Mouse (Mus musculus): ENCODE measurements around the gene A730061H03Rik. TPM values are rescaled to one million over a fixed set of nuclear protein-coding genes. Genes with fewer than 3 reads are reported as not detected.
A peak's percentile ranks its signal among the peaks of the same experiment; 100 is the strongest.

Gene A730061H03Rik
- total RNA-seq (2021), result under 1 TPM in 1 of 2 experiments, not detected in 1; 0.89 TPM

DNA sequence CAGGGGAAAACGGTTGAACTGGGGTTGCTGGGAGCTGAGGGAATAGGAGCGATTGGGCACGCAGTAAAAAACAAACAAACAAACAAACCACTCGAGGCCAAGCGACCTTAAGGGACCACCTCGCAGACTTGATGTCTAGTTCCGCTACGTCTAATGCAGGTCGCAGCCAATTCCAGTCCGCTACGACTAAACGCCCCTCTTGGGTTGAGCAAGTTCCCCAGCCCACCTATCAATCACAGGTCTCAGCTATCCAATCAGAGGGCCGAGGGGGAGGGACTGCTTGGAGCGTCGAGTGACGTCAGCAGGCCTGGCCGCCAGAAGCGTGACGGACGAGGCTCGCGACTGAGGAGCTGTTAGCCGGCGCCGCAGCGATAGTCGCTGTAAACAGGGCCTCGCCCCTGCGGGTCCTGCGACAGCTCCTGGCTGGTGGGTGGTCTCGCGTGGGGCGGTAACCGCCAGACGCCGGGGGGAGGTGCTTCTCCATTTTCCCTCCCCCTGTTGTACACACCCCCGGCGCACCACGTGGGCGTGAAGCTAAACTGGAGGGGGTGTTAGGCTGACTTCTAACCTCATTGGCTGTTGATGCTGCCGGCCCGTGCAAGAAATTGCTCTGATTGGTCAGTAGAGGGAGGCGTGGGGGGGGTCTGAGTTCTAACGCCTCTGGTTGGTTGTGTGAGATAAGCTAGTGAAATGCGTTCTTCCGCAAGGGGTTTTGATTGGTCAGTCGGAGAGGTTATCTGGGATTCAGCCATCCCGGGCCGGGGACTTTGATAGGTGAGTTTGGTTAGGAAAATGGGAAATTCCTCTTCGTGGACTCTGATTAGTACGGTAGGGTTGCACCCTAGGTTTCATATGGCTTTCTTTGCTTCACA, at the start of gene A730061H03Rik:
A730061H03Rik (minus strand) TSS at position 205 of the 872 bp plus-strand sequence.
- peak; percentile 97 to 100 for DNase-seq (ENCODE audit: low spot score in 2 of 2)
- intact Hi-C loops (cut with DNase I), result loop anchor here (2.0 kb wide), 1 partner anchor 18 kb away; the partner anchor contains the start of gene Psme1

DNA sequence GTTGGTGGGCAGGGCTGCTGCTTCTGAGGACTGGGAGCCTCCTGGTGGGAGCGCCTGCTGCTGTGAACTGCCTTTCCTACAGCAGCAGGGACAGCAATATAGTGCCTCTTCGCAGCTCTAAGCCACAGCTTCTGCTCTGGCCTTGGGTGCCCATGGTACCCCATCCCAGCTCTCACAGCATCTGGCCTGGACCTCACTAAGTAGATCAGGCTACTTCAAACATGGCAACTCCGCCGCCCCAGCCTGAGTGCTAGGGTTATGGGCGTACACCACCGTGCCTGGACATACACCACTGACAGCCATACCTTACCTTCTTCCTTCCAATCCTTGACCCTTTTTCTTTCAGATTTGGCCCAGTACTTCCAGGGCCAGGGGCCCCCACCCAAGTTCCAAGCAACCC, 48.1 kb upstream of the A730061H03Rik start:
- intact Hi-C loops (cut with DNase I), result no loop called here
- DNase-seq (ENCODE audit: low spot score in 2 of 2), result no peak

DNA sequence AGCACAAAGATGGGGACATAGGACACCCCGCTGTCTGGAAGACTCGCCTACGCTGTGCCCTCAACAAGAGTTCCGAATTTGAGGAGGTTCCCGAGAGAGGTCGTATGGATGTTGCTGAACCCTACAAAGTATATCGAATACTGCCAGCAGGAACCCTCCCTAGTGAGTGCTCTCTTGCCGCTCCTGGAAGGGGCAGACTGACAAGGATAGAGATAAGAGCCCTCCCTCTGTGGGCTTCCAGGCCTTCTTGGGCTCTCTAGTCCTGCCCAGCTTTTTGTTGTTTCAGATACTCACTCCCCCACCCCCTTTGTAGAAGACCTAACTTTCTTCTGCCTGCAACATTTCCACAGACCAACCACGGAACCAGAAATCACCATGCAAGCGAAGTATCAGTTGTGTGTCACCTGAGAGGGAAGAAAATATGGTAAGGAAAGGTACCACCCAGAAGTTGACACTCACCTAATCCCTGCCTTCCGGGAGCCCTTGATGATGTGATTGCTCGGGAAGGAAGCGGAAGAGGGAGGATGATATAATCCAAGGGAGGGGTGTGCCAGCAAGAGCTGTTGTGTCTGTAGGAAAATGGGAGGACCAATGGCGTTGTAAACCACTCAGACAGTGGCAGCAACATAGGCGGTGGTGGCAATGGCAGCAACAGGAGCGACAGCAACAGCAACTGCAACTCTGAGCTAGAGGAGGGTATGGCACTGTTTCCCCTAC, 45.7 kb upstream of the A730061H03Rik start:
- intact Hi-C loops (cut with DNase I), result loop anchor here (2.0 kb wide), 1 partner anchor 29 kb away; the partner anchor contains the start of gene Ipo4
- DNase-seq (ENCODE audit: low spot score in 2 of 2), result no peak

DNA sequence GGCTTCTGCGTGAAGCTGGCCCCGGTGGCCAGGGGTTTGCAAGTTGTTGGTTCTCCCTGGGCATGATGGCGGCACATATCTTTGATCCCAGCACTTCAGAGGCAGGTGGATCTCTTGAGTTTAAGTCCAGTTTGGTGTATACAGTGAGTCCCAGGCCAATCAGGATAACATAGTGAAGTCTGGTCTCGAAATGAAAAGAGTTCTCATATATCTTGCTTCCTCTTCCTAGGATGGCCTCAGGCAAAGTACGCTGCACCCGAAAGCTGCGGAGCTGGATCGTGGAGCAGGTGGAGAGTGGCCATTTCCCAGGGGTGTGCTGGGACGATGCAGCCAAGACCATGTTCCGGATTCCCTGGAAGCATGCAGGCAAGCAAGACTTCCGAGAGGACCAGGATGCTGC, 44.6 kb upstream of the A730061H03Rik start:
- intact Hi-C loops (cut with DNase I), result loop anchor here (2.0 kb wide), 1 partner anchor 30 kb away; the partner anchor contains the start of gene Ipo4
- DNase-seq (ENCODE audit: low spot score in 2 of 2), result no peak

DNA sequence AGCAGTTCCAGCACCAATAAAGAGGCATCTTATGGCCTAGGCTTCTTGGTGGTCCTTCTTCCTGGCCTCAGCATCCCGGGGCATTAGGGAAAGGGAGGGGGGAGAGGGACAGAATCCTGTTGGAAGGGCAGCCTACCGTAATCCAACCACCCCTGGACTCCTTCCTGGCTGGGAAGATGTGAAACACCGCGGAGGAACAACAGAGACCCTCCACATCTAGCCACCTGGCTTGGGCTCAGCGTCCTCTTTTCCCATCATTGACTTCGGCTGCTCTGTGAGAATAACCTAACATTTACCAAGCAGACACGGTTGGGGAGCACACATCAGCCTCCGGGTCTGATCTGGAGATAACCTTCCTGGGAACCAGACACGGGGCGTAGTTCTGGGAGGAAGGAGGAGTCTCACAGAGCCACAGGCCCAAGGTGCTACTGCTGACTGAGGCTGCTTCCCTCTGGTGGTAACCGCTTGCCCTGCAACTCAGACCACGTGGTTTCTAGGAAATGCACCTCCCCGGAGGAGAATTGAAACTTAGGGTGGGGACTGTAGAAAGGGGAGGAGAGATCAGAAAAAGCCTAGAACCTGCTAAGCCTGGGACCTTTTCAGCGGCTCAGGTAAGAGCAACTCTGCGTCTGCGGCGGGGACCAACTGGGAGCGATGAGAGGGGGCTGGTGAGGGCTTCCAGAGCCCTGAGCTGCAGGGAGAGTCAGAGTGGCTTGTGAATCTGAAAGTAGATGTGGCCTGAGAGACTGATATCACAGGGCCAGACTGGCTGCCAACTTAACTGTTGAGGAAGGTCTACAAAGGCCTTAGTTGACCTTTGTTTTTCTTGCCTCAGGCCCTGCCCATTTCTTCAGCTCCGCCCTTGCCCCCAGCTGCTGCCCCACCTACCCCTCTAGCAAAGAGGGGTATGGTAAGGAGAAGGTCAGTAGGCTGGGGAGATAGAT, 43.7 kb upstream of the A730061H03Rik start:
- DNase-seq (ENCODE audit: low spot score in 2 of 2), result peak; percentile 83 to 92
- intact Hi-C loops (cut with DNase I), result loop anchor here (2.0 kb wide), 1 partner anchor 31 kb away; the partner anchor contains the start of gene Ipo4

DNA sequence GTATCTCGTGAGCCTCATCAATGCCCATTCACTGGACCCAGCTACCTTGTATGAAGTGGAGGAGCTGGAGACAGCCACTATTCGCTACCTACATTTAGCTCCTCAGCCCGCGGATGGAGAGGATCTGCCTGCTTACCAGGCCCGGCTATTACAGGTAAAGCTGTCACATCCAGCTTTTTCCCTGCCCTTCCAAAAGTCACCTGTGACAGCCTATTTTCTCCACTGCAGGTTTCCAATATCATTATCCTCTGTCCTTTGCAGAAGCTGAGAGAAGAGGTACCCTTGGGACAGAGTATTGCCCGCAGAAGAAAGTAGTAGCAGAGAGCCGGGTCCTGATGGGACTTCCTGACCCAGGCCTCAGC, 43.0 kb upstream of the A730061H03Rik start, which contains the start of gene Irf9:
Irf9 (plus strand) TSS at position 301 of the 362 bp plus-strand sequence.
- no peak for DNase-seq (ENCODE audit: low spot score in 2 of 2)
- intact Hi-C loops (cut with DNase I), result no loop called here

DNA sequence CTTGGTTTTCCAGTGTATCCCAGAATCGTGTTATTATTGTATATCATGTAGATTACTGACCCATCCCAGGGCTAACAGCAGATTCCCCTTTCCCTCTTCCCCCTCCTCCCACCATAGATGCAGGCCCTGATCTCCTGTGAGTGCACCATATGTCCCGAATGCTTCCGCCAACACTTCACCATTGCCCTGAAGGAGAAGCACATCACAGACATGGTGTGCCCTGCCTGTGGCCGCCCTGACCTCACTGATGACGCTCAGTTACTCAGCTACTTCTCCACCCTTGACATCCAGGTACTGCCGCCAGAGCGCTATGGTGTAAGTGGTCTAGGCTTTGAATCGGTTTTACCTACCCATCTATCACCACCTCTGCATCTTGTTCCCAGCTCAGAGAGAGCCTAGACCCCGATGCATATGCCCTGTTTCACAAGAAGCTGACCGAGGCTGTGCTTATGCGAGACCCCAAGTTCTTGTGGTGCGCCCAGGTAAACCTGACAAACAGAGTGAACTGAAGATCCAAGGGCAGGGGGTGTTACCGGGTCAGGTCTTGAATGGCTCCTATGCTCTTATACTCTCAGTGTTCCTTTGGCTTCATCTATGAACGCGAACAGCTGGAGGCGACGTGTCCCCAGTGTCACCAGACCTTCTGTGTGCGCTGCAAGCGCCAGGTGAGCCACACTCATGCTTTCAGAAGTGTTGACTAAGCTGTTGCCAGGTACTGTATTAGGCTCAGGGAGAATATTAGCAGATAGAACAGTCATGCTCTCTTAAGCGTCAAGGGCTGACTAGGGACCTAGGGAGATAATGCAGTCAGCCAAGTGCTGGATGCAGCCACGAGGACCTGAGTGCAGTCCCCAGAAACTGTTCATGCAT, 38.5 kb upstream of the A730061H03Rik start:
- no peak for DNase-seq (ENCODE audit: low spot score in 2 of 2)
- intact Hi-C loops (cut with DNase I), result no loop called here

DNA sequence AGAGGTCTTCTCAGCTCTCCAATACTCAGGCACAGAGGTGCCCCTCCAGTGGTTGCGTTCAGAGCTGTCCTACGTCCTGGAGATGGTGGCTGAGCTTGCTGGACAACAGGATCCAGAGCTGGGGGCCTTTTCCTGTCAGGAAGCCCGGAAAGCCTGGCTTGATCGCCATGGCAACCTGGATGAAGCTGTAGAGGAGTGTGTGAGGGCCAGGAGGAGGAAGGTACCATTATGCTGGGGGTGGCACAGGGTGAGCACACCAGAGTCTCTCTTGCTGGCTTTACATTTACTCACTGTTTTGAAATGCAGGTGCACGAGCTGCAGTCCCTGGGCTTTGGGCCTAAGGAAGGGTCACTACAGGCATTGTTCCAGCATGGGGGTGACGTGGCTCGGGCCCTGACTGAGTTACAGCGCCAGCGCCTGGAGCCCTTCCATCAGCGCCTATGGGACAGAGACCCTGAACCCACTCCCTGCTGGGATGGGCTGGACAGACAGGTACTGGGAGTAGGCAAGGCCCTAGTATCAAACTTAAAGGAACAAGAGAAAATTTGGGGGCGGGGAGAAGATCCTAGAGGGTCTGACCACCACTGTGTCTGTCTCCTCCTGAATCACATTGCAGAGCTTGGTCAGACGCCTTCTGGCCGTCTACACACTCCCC, 36.0 kb upstream of the A730061H03Rik start:
- intact Hi-C loops (cut with DNase I), result no loop called here
- DNase-seq (ENCODE audit: low spot score in 2 of 2), result peak in 1 of 2 experiments; percentile 46

DNA sequence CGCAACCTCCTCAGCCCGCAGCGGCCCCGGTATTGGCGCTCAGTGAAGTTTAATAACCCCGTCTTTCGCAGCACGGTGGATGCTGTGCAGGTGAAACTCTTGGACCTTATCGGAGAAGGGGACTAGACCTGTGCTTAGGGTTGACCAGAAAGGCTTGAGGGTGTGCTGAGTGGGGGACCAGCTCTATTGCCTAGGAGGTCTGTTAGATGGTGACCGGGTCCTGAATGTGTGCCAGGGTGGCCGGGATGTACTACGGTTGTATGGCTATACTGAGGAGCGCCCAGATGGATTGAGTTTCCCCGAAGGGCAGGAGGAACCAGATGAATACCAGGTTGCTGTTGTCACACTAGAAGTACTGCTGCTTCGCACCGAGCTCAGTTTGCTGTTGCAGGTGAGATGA, 32.0 kb upstream of the A730061H03Rik start:
- no peak for DNase-seq (ENCODE audit: low spot score in 2 of 2)
- intact Hi-C loops (cut with DNase I), result loop anchor here (5.0 kb wide), 1 partner anchor 45 kb away; the partner anchor contains the start of genes Gm49378 and Ipo4

DNA sequence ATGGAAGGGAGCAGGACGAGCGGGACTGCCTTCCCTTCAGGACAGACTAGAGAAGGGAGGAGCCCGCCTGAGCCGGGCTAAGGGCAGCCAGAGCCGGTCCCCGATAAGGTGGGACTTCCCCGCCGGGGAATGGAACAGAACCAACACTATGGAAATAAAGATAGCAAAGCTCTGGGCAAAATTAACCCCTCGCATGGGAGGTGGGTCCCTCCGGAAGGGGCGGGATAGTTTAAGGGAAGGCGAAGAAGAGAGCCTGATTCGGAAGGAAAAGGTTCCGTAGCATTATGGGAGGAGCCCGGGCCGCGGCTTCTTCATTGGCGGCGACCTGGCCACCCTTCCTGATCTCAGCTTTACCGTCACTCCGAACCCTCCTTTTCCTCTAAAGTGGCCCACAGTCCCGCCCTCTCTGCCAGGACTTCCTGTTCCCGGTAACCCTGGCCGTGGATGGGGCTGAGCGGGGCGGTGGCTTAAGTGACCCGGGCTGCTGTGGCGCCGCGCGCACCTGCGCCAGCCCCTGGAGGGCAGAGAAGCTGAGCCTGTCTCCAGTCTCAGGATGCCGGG, 31.2 kb upstream of the A730061H03Rik start, which contains the start of gene Rnf31:
Rnf31 (plus strand) TSS at position 378 of the 561 bp plus-strand sequence.
- intact Hi-C loops (cut with DNase I), result loop anchor here (5.0 kb wide), 1 partner anchor 46 kb away; the partner anchor contains the start of genes Gm49378 and Ipo4
- peak; percentile 93 to 98 for DNase-seq (ENCODE audit: low spot score in 2 of 2)

DNA sequence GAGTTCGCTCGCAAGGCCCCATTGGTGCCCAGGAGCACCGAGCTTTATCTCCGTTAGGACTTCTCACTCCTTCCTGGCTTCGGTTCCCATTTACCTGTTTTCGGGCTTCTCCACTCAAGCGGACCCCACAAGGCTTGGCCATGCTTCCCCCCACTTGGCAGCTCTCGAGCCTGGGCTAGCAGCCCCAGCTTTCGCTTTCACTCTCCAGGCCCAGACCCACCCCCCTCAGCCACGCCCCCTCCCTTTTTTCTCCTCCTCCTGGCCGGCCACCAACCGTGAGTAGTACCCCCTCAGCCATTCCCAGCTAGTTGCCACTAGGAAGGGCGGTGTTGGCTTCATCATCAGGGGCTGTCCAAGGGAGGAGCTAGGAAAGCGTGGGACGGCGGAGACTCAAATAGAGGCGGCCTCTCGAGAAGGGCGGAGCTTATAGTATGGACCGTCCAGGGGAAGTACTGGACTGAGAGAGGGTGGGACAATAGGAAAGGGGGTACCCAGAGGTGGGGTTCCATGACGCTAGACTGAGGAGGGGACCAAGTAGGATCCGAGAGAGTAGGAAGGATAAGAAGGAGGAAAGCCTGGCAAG, 30.6 kb upstream of the A730061H03Rik start, which contains the start of gene Psme2:
Psme2 (minus strand) TSS at position 366 of the 583 bp plus-strand sequence.
- DNase-seq (ENCODE audit: low spot score in 2 of 2), result peak; percentile 88 to 97
- intact Hi-C loops (cut with DNase I), result loop anchor here (5.0 kb wide), 1 partner anchor 46 kb away; the partner anchor contains the start of genes Gm49378 and Ipo4

DNA sequence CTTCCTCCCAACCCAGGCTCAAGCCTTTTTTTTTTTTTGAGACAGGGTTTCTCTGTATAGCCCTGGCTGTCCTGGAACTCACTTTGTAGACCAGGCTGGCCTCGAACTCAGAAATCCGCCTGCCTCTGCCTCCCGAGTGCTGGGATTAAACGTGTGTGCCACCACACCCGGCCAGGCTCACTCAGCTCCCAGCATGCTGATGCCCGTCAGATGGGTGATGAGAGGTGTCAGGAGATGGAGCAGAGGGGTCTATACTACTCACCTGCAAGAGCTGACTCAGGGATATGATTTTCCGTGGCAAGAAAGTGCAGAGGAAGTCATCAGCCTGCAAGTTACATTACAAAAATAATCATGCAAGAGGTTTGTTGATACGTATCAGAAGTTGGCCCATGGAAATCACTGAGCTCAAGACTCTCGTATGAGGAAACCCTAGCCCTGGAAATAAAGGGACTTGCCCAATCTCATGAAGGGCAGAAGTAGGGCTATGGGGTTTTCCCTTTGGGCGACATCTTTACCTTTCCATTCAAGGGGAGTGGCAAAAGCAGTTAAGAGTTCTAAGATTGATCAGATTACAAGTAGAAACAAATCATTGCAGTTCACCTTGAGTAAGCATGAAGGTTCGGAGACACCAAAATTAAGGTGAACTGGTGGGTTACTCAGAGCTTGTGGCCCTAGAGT, 29.7 kb upstream of the A730061H03Rik start:
- no peak for DNase-seq (ENCODE audit: low spot score in 2 of 2)
- intact Hi-C loops (cut with DNase I), result loop anchor here (5.0 kb wide), 1 partner anchor 47 kb away; the partner anchor contains the start of genes Gm49378 and Ipo4

DNA sequence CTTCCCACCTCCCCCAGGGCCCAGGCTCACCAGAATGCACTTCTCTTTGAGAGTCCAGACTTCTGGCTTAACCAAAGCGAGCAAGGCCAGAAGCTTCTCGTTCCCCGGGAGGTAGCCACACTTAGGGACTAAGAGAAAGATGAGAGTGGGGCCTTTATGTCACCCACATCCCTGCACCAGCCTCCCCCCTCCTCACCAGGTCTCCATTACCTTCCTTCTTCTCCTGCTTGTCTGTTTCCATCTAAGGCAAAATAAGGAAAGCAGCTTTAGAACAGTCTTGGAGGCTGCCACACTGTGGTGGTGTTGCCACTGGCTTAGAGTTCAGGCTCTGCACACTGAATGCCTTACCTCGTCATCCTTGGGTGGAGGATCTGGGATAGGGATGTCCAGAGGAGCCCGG, 29.1 kb upstream of the A730061H03Rik start:
- intact Hi-C loops (cut with DNase I), result no loop called here
- DNase-seq (ENCODE audit: low spot score in 2 of 2), result no peak

DNA sequence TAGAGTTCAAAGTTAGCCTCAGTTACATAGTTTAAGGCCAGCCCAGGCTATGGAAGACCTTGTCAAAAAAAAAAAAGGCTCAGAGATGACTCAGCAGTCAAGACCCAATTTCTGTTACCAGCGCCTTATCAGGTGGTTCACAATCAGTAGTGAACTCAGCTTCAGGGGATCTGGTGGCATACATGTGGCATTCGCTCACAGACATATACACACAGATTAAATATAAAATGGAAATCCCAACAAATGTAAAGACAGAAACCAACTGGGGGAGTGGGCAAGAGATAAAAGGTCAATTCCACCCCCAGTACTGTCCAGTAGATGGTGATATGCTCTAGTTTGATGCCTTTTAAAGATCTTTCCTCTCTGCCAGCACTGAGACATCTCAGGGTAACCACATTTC, 25.9 kb upstream of the A730061H03Rik start:
- DNase-seq (ENCODE audit: low spot score in 2 of 2), result no peak
- intact Hi-C loops (cut with DNase I), result no loop called here

DNA sequence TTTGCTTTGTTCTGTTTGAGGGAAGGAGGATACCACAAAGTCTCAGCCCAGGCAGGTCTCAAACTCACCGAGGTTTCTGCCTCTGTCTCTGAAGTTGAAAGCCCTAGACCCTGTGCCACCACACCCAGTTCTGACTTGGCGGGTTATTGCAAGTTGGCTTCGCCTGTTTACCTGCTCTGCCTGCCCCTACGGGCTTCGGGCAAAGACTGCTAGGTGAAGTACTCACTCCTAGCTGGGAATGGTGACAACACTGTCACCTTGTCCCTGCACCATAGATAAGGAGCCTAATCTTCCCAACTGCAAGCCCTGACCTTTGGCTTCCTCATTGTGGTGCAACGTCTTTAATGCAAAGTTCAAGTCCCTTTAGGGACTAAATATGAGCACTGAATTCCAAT, 25.4 kb upstream of the A730061H03Rik start:
- intact Hi-C loops (cut with DNase I), result no loop called here

More for the DNA sequence above, 25.4 kb upstream of the A730061H03Rik start:
- DNase-seq (ENCODE audit: low spot score in 2 of 2), result no peak
